Mouse (Mus musculus): ENCODE results near the gene Myo16.
A peak's percentile ranks its signal among the peaks of the same experiment; 100 is the strongest.

Gene Myo16

DNA sequence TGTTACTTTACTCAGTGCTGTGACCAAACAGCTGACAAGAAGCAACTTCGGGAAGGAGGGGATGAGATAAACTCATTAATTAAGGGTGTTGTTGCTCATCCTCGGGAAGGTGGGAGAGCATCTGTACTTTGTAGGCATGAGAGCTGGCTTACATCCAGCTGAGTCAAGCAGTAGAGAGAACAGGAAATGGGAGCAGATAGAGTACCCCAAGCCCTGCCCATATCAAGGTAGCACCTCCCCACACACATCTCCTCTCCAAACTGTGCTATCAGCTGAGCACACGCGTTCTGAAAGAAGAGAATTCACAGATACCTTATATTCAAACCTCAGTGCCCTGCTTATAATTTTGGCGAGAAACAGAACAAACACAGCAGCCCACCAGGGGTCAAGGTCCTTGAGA lies 330.1 kb downstream of the Myo16 start:
- DNase-seq: peak; percentile 33

DNA sequence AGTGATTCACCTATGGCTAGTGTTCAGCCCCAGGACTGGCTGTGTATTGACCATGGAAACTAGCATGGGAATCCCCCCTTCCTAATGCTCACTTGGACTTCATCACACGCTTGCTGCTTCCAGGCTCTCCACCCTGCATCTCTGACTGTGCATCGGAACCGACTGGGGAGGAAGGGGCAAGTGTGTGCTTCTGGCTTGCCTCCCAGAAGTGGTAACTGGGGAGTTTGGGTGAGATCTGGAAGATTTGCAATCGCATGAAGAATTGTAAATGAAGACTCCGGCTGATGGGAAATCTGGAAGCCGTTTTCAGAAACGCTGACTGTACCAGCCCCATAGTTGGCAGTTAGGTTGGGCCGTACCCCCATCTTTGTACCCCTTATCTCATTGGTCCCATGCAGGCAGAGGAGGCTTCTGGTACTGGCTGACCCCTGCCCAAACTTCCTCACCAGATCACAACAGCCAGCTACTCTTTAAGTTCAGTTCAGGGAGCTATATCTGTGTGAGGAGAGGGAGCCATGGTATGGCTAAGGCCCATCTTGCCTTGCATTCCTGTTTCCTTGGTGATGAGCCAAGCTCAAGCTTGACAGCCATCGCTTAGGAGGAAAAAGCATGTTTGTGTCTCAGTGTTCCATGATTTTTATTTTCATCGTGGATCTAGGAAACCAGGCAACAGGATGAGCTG lies 336.2 kb downstream of the Myo16 start:
- DNase-seq: no peak

DNA sequence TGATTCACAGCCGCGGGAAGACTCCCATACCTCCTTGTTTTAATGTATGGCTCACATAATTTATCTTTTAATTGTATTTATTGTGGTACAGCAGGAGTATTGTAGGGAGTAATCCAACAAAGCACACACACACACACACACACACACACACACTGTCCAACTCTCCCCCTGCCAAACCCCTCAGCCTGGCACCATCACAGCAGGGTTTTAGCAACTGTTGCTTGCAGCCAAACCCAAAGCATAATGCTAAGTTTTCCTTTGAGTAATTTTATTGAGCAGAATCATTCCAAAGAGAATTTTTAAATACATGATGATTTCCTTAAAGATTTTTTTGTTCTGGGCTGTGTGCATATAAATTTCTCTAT lies 336.7 kb downstream of the Myo16 start:
- DNase-seq: no peak

DNA sequence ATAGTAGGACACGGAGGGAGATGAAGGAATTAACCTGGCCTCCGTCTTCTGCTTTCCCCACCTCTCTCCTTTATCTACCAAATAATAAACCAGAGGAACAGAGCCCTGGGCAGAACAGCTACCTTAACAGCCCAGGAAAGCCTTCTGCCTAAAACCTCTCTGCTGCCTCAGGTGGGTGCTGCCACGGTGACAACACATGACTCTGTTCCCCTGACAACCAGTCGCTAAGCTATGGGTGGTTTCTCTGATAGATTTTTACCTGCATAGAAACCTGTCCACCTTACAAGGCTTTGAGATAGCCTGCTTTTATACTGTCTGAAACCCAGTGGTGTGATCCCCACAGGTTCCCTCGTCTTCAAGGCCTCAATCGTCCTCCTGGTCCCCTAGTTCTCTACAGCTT lies 337.2 kb downstream of the Myo16 start:
- no peak for DNase-seq

DNA sequence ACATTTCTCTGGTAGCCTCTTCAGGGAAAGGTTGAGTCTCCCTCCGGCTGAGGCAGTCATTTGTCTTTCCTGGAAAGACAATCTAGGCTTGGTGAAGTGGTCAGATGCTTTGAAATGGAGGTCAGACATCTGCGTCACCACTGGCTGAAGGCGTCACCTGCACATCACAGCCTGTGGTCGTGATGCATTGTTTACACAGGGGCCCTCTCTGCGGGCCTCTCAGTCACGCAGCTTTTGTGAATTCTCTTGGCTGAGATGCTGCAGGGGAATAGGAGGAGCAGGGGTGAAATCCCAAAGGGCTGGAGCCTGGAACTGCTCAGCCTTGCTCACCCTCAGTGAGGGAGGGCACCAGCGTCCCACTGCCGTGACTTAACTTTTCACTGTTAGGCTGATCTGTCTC lies 346.1 kb downstream of the Myo16 start:
- no peak for DNase-seq

DNA sequence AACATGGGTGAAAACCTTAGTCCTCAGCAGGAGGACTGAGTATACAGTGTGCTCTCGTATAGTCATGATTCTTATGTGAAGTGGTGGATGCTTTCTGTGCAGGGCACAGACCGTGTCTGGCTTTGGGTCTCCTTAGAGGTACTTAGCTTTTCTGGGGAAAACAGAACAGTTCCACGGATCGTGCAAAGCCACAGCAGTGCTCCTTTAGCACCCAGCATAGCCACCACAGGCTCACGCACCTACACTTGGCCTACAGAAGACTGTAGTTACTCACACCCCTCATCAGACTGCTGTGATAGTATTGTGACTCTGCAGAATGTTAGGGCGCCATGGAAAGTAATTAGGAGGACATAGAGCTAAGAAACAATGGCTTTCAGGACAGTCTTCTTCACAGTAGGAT lies 346.8 kb downstream of the Myo16 start:
- DNase-seq: no peak

DNA sequence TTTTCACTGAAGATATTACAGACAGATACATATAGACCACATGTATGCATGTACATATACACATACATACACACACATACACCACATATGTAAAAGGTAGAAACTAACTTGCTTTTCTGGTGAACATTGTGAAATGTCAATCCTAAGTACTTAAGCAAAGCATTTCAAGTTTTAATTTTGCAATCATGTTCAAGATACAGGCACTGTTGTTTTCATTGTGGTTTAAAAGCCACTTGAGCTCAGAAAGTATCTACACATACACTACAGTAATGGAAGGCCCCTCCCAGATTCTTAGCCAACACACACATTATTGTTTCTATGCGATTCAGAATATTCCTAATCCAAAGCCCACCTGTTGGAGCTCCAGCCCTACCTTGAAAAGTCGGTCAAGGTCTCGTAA lies 348.0 kb downstream of the Myo16 start:
- DNase-seq: no peak

DNA sequence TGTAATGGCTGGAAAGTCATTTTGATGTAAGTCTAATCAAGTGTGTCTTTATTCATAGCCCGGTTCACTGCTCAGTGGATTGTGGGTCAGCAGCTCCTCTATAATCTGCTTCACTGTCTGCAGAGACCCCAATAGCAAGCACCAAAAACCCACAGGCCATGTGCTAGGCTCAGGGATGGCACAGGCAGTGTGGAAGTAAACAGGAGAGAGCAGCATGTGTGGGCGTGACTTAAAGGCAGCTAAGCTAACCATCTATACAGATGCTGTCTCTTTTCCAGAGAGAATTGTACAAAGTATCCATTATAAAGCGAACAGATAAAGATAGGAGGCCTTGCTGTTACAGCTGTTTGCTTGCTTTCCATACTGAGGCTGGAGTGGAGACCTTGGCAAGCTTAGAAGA lies 358.4 kb downstream of the Myo16 start:
- DNase-seq: peak; percentile 32

DNA sequence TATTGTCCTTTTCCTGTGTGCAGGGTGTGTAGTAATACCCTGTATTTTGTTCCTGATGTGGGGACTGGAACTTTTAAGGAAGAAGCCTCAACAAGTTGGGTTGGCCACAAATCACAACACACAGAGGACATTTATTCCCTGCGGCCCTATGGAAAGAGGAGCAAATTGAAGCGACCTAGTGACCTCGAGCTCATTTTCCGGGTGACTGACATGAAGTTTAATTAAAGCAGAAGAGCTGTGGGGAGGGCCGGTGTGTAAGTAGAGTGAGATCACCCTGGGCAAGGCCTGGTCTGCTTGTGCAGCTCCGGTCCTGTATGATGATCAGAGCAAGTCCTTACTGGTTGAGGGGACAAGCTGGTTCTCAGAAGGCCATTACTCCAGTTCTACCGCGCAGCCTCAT lies 363.7 kb downstream of the Myo16 start:
- DNase-seq: no peak

DNA sequence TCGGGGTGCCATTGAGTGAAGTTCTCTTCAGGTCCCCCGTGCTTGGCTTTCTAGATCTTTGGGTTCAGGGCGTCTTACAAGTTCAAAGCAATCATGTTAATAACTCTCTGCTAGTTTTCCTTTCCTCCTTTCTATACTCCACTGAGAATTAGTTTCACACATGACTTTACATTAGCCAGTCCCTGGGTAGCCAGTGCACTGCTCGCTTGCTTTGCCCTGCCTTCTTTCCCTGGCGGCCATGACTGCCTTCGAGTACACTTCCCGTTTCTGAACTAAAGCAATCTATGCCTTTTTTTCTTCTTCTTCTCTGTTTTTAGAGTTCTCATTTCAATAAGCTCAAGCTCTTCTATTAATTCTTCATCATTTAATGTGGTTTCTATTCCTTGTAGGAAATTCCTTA lies 365.6 kb downstream of the Myo16 start:
- no peak for DNase-seq

DNA sequence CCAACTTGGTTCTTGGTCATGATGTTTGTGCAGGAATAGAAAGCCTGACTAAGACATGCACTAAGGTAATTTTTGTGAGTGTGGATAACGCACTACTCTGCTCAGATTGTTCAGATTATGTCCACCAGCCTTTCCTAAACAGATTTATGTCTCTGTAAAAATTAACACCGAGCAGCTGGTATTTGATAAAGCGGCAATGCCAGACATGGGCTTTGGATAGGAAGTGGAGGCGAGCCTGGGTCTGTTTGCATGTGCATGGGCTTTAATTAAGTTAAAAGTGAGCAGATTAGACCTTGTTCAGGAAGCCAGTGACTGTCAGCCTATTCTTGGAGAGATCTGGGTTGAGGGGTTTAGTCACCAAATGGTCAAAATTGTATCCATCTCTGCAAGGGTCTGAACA lies 367.8 kb downstream of the Myo16 start:
- DNase-seq: no peak

DNA sequence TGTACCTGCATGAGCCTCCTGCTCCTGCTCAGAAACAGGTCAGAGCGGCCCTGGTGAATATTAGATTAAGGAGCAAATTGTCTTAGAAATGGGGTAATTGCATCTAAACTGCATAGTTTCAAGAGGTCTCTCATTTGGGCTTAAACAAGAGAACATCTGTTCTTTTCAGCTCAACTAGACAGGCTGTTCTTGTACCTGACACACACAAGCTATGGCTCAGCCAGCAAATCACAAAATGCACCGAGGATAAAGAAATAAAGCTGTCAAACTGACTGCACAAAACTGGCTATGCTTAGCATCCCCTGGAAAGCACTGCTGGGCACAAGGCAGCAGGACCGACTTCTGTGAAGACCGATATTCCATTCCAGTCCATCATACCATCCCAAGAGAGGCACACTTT lies 372.0 kb downstream of the Myo16 start:
- no peak for DNase-seq

DNA sequence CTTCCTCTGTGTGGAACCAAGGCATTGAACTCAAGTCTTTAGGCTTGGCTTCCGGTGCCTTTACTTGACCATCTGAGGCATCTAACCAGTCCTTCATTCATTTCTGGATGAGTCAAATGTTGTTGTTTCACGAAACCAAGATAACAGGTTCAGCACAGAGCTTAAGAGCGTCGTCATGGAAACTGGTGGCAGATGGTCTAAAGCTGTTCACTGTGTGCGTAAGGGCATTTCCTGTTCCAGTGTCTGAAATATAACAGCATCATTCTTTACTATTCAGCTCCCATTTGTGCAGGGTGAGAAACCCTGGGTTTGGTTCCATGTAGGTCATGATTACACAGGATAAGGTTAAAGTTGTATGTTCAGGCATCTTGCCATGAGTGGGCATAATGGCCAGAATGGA lies 372.9 kb downstream of the Myo16 start:
- peak; percentile 49 for DNase-seq

DNA sequence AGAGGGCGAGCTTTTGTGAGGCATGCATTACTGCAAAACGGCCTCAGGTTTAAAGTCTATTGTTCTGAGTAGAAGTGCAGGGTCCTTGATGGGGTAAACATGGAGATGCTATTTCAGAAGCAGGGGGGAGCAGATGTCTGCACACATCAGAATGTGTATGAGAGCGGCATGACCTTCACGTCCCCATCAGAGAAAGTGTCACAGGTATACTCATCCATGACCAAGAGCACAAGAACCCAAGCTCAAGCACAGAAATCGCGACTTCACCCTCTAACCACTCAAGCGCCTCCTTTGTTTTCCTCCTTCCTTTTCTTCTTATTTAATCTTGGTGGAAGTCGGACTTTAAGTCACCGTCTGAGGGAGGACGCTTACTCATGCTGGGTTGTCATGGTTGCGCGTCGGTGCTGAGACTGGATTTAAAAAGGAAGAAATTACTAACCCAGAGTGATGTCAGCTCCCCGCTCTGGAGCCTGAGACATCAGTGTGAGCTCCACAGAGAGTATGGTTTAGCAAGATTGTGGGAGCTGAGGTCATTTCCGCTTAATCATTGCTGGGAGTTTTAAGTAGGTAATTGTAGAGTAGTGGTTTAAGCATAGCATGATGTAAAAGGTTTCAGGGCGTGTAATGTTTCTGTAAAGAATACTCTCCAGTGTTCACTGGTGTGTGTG lies 381.0 kb downstream of the Myo16 start:
- DNase-seq: peak; percentile 85

DNA sequence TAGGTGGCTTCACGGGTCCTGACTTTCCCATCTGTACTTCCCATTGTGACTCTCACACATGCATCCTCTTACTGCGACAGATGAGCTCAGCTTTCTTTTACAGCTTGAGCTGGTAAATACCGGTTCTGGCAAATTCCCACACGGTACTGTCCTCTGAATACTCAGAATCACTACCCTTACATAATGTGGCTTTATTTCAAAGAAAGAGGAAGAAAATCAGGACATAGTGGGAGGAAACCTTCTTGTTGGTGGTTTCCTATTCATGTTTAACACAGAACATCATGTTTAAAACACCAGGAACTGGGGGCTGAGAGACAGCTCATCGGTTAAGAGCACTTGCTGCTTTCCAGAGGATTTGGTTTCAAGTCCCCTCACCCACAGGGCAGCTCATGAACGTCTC lies 384.6 kb downstream of the Myo16 start:
- DNase-seq: peak; percentile 59

DNA sequence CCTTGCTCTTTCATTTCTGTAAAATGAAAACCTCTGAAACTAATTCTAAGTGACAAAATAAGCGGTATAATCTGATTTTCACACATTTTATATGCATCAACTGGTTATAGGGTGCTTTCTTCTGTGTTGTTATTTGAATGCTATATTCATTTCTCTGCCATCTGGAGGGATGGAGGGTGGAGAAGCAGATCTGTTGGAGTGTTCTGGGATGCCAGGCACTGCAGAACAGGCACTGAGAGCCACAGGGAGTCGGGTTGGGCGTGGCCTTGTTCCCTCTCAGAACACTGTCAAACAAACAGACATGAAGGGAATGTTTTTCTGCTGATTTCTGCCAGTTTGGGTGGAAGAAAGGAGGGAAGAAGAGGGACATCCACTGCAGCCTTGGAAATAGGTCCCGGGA lies 386.0 kb downstream of the Myo16 start:
- DNase-seq: no peak

DNA sequence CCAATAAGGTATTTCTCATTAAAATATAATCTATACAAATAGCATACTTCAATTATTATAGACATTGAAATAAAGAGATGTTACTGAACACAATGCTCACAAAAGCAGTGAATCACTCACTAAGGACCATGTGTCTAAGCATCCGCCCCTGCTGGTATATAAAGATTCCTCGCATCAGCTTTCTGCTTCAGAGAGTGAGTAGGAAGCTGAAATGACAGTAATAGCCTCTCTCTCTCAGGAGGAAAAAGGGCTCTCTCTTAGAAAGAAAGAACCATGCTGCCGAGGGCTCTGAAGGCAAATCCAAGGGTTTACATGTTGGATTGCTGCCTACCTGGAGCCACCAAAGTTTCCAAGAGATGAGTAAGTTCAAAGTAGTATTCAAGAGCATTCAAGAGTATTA lies 392.2 kb downstream of the Myo16 start:
- peak; percentile 68 for DNase-seq

DNA sequence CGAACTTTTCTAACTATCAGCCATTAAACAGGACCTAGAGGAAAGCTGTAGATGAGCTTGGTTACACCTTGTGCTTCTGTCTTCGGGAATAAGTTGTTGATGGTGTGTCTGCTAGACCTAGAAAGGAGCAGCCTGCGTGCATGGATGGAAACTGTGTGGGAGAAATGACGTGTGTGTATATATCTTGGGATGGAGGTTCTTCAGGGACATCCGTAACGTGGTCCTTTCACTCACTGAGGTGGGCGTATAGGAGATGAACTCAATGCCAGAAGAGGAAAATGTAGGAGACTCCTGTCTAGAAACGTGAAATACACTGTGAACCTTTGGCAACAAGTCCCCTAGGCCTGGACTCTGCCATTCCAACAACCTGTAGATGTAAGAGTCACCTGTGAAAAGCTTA lies 392.8 kb downstream of the Myo16 start:
- DNase-seq: peak; percentile 64

DNA sequence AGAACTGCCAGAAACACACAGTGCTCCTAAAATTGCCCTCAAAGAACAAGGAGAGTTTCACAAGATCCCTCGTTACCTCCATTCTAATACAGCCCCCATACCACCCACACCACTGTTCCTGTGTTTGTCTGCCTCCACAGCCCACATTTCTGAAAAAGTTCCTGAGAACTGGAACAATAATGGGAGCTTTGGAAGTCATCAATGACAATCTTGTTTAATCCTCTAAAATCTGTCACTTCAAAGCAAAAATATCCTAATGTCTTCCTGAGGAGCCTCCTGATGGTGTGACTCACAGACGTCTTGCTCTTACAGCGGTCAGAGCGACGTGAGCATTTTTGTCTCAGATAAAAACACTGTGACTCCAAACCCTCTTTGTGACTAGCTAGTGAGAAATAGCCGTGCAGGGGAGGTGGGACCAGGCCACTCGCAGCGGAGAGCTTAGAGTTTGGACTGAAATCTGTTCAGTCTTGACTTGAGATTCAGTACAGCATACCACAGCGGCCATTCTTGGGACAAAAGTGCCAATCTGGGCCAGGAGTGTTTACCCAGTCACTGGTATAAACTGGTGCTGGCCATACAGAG lies 394.4 kb downstream of the Myo16 start:
- peak; percentile 66 for DNase-seq

DNA sequence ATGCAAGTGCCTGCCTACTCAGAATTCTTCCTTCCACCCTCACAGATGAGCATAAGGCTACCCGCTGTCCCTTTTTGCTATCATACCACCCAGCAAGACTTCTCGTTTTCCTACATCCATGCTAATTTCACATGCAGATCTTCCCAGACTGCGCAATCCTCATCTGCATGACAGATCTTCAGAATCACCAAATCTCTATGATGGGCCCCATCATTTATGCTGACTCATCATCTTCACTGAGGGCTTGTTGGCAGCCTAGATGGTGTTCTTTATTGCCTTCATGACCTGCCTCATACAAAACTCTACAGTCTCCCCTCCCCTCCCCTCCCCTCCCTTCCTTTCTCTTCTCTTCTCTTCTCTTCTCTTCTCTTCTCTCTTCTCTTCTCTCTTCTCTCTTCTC lies 395.7 kb downstream of the Myo16 start:
- no peak for DNase-seq

DNA sequence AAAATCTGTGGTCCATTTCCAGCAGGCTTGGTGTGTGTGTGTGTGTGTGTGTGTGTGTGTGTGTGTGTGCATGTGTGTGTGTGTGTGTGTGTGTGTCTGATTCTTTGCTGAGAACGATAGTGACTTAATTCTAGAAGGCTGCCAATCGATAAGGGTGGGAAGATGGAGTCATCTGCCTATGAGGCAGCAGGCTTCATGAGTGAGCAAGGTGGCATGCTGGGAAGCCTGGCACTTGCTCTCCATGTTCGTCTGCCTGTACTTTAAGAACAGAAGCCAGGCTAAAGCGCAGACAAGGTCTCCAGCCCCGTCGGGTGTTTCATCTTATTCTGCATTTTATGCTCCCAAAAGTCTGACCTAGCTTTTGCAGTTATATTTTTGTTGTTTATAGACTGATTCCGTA lies 404.2 kb downstream of the Myo16 start:
- DNase-seq: no peak

DNA sequence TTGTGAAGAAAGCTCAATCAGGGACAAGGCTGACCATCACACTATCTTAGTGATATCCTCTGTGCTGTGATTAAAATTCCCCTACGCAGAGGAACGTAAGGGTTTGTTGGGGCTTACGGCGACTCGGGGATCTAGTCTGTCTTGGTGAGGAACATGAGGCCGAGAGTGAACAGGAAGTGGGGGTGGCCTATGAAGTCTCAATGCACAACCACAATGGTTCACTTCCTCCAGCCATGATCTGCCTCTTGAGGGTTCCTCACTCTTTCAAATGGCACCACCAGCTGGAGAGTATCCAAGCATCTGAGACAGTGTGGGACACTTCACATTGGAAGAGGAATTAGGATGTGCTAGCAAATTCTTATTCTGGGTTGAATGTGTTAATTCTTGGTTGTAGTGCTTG lies 405.8 kb downstream of the Myo16 start:
- DNase-seq: no peak

DNA sequence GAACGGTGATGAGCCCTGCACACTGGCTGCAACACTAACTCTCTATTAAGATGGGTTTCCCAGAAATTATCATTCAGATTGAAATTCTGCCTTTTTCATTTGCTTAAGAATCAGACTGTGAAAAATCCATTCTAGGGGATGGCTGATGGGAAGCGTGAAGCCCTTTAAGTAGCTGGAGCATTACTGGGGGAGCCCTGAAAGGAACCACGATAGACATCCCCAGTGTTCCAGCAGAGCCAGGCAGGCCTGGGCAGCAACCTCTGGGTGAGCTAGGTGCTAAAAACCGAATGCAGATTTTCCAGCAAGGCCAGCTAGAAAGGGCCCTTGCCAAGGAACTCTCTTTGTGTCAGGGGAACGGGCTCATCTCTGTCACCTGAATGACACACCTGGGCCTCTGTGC lies 407.9 kb downstream of the Myo16 start:
- no peak for DNase-seq

DNA sequence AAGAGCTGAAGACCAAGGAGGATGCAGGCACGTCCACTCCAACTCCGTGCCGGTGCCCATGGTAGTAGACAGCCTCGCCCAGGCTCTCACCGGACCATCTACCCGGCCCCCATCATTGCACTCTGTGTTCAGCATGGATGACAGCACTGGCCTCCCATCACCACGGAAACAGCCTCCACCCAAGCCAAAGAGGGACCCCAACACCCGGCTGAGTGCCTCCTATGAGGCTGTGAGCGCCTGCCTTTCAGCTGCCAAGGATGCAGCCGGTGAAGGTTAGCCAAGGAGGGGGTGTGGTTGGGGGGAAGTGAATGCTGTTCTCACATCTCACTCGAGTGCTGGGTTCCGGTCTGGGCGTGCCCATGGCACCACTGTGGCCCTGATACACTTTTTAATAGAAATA lies 408.3 kb downstream of the Myo16 start:
- DNase-seq: no peak

DNA sequence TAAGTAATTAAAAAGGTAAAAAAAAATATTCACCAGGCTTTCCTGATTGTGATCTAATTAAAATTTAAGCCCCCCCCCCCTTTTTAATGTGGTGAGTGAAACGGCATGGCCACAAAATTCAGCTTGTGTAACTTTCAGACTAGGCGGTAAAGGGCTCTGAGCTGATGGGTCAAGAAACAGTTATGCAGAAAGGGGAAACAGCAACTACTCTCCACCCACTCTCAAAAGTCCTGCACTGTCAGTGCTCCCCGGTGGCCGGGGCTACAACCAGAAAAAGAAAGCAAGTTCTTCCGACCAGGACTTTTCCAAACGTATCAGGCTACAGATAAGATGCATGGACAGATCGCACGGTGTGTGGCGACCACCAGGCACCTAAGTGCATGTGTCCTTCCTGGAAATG lies 408.9 kb downstream of the Myo16 start:
- no peak for DNase-seq

Data from right cerebral cortex, adult 18-20 months (tissue).